Mouse (Mus musculus): ENCODE measurements at regions not wholly inside any gene's neighbourhood (a gene's known extent, or its start where the extent isn't known, plus 50 kb on each side); places are given as distances from the start of the nearest gene placed in this dataset.

- TF ChIP-seq CTCF (IDR thresholded peaks at IDR 0.05; ENCODE audit: control insufficient read depth, insufficient read depth, insufficient replicate concordance, low read depth, low read length), result no peak
- no peak for TF ChIP-seq POLR2A (IDR thresholded peaks at IDR 0.05; ENCODE audit: control insufficient read depth, low read depth, low read length)
These were observed 178.4 kb downstream of the Teddm3 start for GRCm38 (mm10) chr16:20975406-20975805.
